Mouse (Mus musculus) ES-Bruce4 (cell line): ENCODE data around the gene Trcg1.

Source experiments
- CTCF ChIP-seq: IDR thresholded peaks from one replicate; pipeline ENCODE4 v1.8.1; 2011; ENCODE audit warnings: low read depth, low read length
- POLR2A ChIP-seq: IDR thresholded peaks from one replicate; pipeline ENCODE4 v1.8.1; 2011; ENCODE audit warnings: low read length; ENCODE audit not compliant: insufficient read depth

DNA sequence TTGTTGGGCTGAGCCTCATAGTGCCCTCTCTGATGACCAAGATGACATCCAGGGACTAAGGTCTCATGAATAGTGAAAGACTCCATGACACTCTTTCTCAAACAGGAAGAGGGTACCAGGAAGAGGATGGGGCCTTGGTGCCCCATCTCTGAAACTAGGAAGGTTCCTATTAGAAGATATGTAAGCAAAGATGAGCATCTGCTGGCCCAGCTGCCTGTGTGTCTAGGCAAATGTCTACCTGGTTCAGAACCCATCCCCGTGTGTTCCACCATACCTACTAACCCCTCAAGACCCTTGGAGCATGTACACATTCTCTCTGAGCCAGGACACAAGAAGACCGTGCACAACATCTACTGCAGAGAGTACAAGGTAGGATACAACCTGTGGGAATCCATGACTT is at the start of gene Trcg1:
- TF ChIP-seq CTCF (no peak), POLR2A (no peak)
